Mouse (Mus musculus): ENCODE measurements around the gene Gm49361.

GRCm38 (mm10) chr14:57772157-57772815 is 26.4 kb upstream of the Gm49361 start:
- no peak for TF ChIP-seq CTCF (IDR thresholded peaks at IDR 0.05; ENCODE audit: insufficient read depth, low read length)
- no peak for TF ChIP-seq POLR2A (IDR thresholded peaks at IDR 0.05; ENCODE audit: borderline replicate concordance, extremely low read depth, low read depth, low read length)

Data from lung, adult 2 months (tissue).